Mouse (Mus musculus) adrenal gland, adult 10 weeks (tissue): ENCODE data around the gene Srp54b. TPM values are rescaled to one million over a fixed set of nuclear protein-coding genes. Genes with fewer than 3 reads are reported as not detected.

Experiments
- polyA plus RNA-seq: library from polyadenylated mRNA; stranded (reverse); fragments of 350-450 nt; fragmentation: Illumina TruSeq; extraction: RNeasy Lipid Tissue Mini Kit (QIAGEN cat#74804); gene quantifications from one replicate; pipeline ENCODE4 v1.2.3, GENCODE M21; 2014; ENCODE audit warnings: low read depth, low replicate concordance

The Srp54b gene
- 13.2 TPM for polyA plus RNA-seq

GRCm38 (mm10) chr12:55154559-55155448 is at the start of gene Srp54b:
Gene Srp54b (plus strand): TSS chr12:55155104.

GRCm38 (mm10) chr12:55124242-55124641 is 30.7 kb upstream of the Srp54b start, which contains the start of gene Fam177a:
Gene Fam177a (plus strand): TSS chr12:55124469.

GRCm38 (mm10) chr12:55199306-55199705 is 44.4 kb downstream of the Srp54b start, which contains the start of gene 1700047I17Rik2:
Gene 1700047I17Rik2 (plus strand): TSS chr12:55199592.

DNA sequence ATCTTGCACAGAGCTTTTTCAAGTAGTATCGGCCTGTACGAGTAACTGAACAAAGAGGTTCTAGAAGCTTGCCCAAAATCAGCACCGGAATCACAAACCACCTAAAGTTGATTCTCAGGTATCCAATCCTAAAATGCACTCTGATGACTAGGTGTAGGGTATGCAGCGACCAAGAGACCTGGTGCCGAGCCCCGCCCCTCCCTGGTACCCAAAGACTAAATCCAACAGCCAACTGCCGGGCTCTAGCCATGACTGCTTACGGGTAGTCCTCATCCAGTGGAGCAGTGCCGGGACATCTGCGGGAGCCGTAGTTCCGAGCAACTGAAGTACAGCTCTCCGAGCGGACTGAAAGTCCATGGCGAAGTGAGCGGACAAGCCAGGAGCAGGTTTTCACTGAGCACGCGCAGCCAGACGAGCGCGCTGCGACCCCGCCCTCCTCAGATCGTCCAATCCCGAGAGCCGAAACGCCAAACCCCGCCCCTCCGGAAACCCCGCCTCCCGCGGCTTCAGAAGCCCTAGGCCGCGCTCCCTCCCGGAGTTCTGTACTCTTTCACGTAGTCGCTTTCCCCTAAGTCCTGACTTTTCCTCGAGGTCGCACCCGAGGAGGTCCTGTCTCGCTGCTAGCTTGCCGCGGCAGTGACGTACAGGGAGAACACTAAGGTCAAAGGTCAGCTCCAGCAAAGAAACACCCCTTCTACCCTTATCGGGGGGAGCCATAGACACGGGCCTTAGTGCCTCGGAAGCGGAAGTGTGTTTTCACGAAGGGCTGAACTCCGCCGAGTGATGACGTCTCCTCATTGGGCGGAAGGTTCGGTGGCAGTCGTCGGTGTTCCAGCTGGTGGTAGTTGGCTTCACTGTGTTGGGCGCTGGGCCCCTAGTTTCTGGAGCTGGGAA is 75.0 kb downstream of the Srp54b start, which contains the start of gene Srp54c:
Gene Srp54c, plus strand, starts transcription at position 543 of the 894 bp plus-strand sequence.

Other genes starting within 250 kb of the Srp54b start
- gene Gm20403, start 168.6 kb upstream of the Srp54b start, polyA plus RNA-seq: not detected
- gene Baz1a, start 140.8 kb upstream of the Srp54b start, polyA plus RNA-seq: 17.9 TPM
- 20.8 TPM for gene 2700097O09Rik, start 75.0 kb upstream of the Srp54b start, polyA plus RNA-seq
- gene Srp54a, start 74.8 kb upstream of the Srp54b start, polyA plus RNA-seq: 1,646 TPM
- not detected for gene Fam177a, start 30.6 kb upstream of the Srp54b start, polyA plus RNA-seq
- gene 1700047I17Rik2, start 44.5 kb downstream of the Srp54b start, polyA plus RNA-seq: 36.3 TPM
- gene Srp54c, start 75.1 kb downstream of the Srp54b start, polyA plus RNA-seq: 466 TPM
- 39.3 TPM for gene 1110008L16Rik, start 144.5 kb downstream of the Srp54b start, polyA plus RNA-seq
- 40.1 TPM for gene Ppp2r3c, start 147.9 kb downstream of the Srp54b start, polyA plus RNA-seq
- gene Psma6, start 229.1 kb downstream of the Srp54b start, polyA plus RNA-seq: 381 TPM